Mouse (Mus musculus): ENCODE results near the gene Acsm3.
"Not testable (repeated sequence)": the region's sequence is repeated elsewhere in the genome, so short reads cannot be mapped to it uniquely, and the experiment has no call there.

The Acsm3 gene

GRCm38 (mm10) chr7:119760527-119760951 is at the start of gene Acsm3:
TSS of gene Acsm3 (plus strand) at chr7:119760923.
- no peak for DNase-seq (ENCODE audit: low read depth, low spot score)

- no peak for DNase-seq (ENCODE audit: low read depth, low spot score)
Observed at GRCm38 (mm10) chr7:119714111-119714510, 46.6 kb upstream of the Acsm3 start.

- DNase-seq (ENCODE audit: low read depth, low spot score), result peak; percentile 96
Observed at GRCm38 (mm10) chr7:119720253-119720946, 40.3 kb upstream of the Acsm3 start, which contains the start of gene Thumpd1. TSS of gene Thumpd1 (minus strand) at chr7:119720798.

- DNase-seq (ENCODE audit: low read depth, low spot score), result no peak
Observed at GRCm38 (mm10) chr7:119720947-119721310, 39.8 kb upstream of the Acsm3 start.

- no peak for DNase-seq (ENCODE audit: low read depth, low spot score)
Observed at GRCm38 (mm10) chr7:119727621-119728020, 33.1 kb upstream of the Acsm3 start.

- DNase-seq (ENCODE audit: low read depth, low spot score), result peak; percentile 58
Observed at GRCm38 (mm10) chr7:119731262-119731661, 29.5 kb upstream of the Acsm3 start.

- no peak for DNase-seq (ENCODE audit: low read depth, low spot score)
Observed at GRCm38 (mm10) chr7:119738877-119739276, 21.8 kb upstream of the Acsm3 start.

- DNase-seq (ENCODE audit: low read depth, low spot score), result not testable (repeated sequence)
Observed at GRCm38 (mm10) chr7:119739798-119740468, 20.8 kb upstream of the Acsm3 start.

- peak; percentile 79 for DNase-seq (ENCODE audit: low read depth, low spot score)
Observed at GRCm38 (mm10) chr7:119744321-119744720, 16.4 kb upstream of the Acsm3 start.

- no peak for DNase-seq (ENCODE audit: low read depth, low spot score)
Observed at GRCm38 (mm10) chr7:119745869-119746268, 14.9 kb upstream of the Acsm3 start.

GRCm38 (mm10) chr7:119748761-119749160 is 12.0 kb upstream of the Acsm3 start:
- no peak for DNase-seq (ENCODE audit: low read depth, low spot score)

GRCm38 (mm10) chr7:119749942-119750341 is 10.8 kb upstream of the Acsm3 start:
- no peak for DNase-seq (ENCODE audit: low read depth, low spot score)

- DNase-seq (ENCODE audit: low read depth, low spot score), result no peak
Observed at GRCm38 (mm10) chr7:119753696-119754095, 7.0 kb upstream of the Acsm3 start.

- no peak for DNase-seq (ENCODE audit: low read depth, low spot score)
Observed at GRCm38 (mm10) chr7:119762166-119762697, 1.5 kb downstream of the Acsm3 start.

GRCm38 (mm10) chr7:119764377-119764776 is 3.7 kb downstream of the Acsm3 start:
- DNase-seq (ENCODE audit: low read depth, low spot score), result no peak

GRCm38 (mm10) chr7:119766996-119767395 is 6.3 kb downstream of the Acsm3 start:
- no peak for DNase-seq (ENCODE audit: low read depth, low spot score)

GRCm38 (mm10) chr7:119769895-119770294 is 9.2 kb downstream of the Acsm3 start:
- no peak for DNase-seq (ENCODE audit: low read depth, low spot score)

- DNase-seq (ENCODE audit: low read depth, low spot score), result no peak
Observed at GRCm38 (mm10) chr7:119783453-119783852, 22.7 kb downstream of the Acsm3 start.

GRCm38 (mm10) chr7:119784908-119785307 is 24.2 kb downstream of the Acsm3 start:
- no peak for DNase-seq (ENCODE audit: low read depth, low spot score)

- DNase-seq (ENCODE audit: low read depth, low spot score), result no peak
Observed at GRCm38 (mm10) chr7:119789024-119789423, 28.3 kb downstream of the Acsm3 start.

GRCm38 (mm10) chr7:119793586-119794250 is 33.0 kb downstream of the Acsm3 start, which contains the start of the genes Rexo5 and Eri2:
TSS of gene Rexo5 (plus strand) at chr7:119794006.
TSS of gene Eri2 (minus strand) at chr7:119794058.
- DNase-seq (ENCODE audit: low read depth, low spot score), result peak; percentile 97

GRCm38 (mm10) chr7:119794251-119794638 is 33.5 kb downstream of the Acsm3 start:
- no peak for DNase-seq (ENCODE audit: low read depth, low spot score)
